20 mouse cellular contexts compared by ENCODE assay signal in genomic region chr4:46668620-46669019, GRCm38 (mm10). TPM values are rescaled to one million over a fixed set of nuclear protein-coding genes. Genes with fewer than 3 reads are reported as not detected.
DNase-seq lines count a peak whose midpoint lies in the region; ATAC-seq lines count a peak whose summit lies in the region.
"Had no signal": no experiment of that assay in that cellular context is flagged by ENCODE, and none has a peak within 500 bp of the region (broad histone marks: within the 10 kb centered on the region; RNA-seq: fewer than 3 reads in every experiment).

No protein-coding gene starts in this region.

- H3K9ac ChIP-seq in heart, embryonic 13.5 days = 0 out of 2 replicates have a peak overlapping the region, but pooled peaks have one; percentile 11
- H3K9ac ChIP-seq in midbrain, embryonic 15.5 days = no peak overlapping the region
- H3K9ac ChIP-seq: embryonic facial prominence, embryonic 13.5 days; hindbrain, embryonic 12.5 days had no signal

- no peak for DNase-seq in heart, postnatal 25 days (ENCODE audit: low spot score)
- no peak for DNase-seq in midbrain, embryonic 10.5 days (ENCODE audit: low spot score)
- peak; percentile 77 for DNase-seq in R1 (ENCODE audit: low read depth, low spot score)
- no peak for DNase-seq in cerebellum, adult 9-10 months
- DNase-seq: adrenal gland, postnatal 10 days; cerebellum, postnatal 14 days; gastrocnemius, adult 2 months; kidney, adult 11 months; kidney, postnatal 36 days; layer of hippocampus, postnatal 36 days; lung, postnatal 4 days; right cerebral cortex, postnatal 25 days; thymus, adult 2 months had no signal

- intact Hi-C loops in heart, postnatal 25 days (cut with DNase I) = no loop called here

- H3K4me3 ChIP-seq in heart, embryonic 13.5 days = no peak overlapping the region
- H3K4me3 ChIP-seq in midbrain, embryonic 10.5 days = no peak overlapping the region
- no peak overlapping the region for H3K4me3 ChIP-seq in midbrain, embryonic 15.5 days
- H3K4me3 ChIP-seq: embryonic facial prominence, embryonic 13.5 days; gastrocnemius, adult 2 months; hindbrain, embryonic 12.5 days; myocyte had no signal

- H3K36me3 ChIP-seq in heart, embryonic 13.5 days = no peaks in the 10 kb centered on the region
- H3K36me3 ChIP-seq in midbrain, embryonic 10.5 days = no peaks in the 10 kb centered on the region
- H3K36me3 ChIP-seq in midbrain, embryonic 15.5 days (replicated peaks) = peaks cover 7% of the 10 kb centered on the region; the same call in 1 of the 2 replicates
- H3K36me3 ChIP-seq: embryonic facial prominence, embryonic 13.5 days had no signal

- H3K27ac ChIP-seq in heart, embryonic 13.5 days (replicated peaks) = peak overlapping the region; percentile 78
- H3K27ac ChIP-seq in midbrain, embryonic 10.5 days (replicated peaks) = 0 out of 2 replicates have a peak overlapping the region, but pooled peaks have one; percentile 13
- no peak overlapping the region for H3K27ac ChIP-seq in midbrain, embryonic 15.5 days
- H3K27ac ChIP-seq: embryonic facial prominence, embryonic 13.5 days; gastrocnemius, adult 2 months; hindbrain, embryonic 12.5 days had no signal

- no peaks in the 10 kb centered on the region for H3K27me3 ChIP-seq in heart, embryonic 13.5 days (replicated peaks)
- 0 out of 2 replicates have a peak, but pooled peaks cover under 1% of the 10 kb centered on the region for H3K27me3 ChIP-seq in midbrain, embryonic 10.5 days (ENCODE audit: low read depth, poor library complexity, severe bottlenecking)
- H3K27me3 ChIP-seq in midbrain, embryonic 15.5 days (replicated peaks) = 0 out of 2 replicates have a peak, but pooled peaks cover 3% of the 10 kb centered on the region
- H3K27me3 ChIP-seq: embryonic facial prominence, embryonic 13.5 days; hindbrain, embryonic 12.5 days had no signal

- H3K4me2 ChIP-seq in heart, embryonic 13.5 days = peak overlapping the region; percentile 39
- no peak overlapping the region for H3K4me2 ChIP-seq in midbrain, embryonic 15.5 days
- H3K4me2 ChIP-seq: embryonic facial prominence, embryonic 13.5 days; hindbrain, embryonic 12.5 days had no signal

- WGBS in heart, embryonic 13.5 days = 42% methylated on average over 11 of the region's 11 CpGs
- WGBS in midbrain, embryonic 10.5 days = 79% methylated on average over 11 of the region's 11 CpGs
- 60% methylated on average over 11 of the region's 11 CpGs for WGBS in midbrain, embryonic 15.5 days

- H3K9me3 ChIP-seq in heart, embryonic 13.5 days = no peaks in the 10 kb centered on the region
- H3K9me3 ChIP-seq in midbrain, embryonic 10.5 days (replicated peaks) = no peaks in the 10 kb centered on the region
- H3K9me3 ChIP-seq in midbrain, embryonic 15.5 days = no peaks in the 10 kb centered on the region
- H3K9me3 ChIP-seq: embryonic facial prominence, embryonic 13.5 days; hindbrain, embryonic 12.5 days had no signal

- no peak for ATAC-seq in heart, embryonic 13.5 days (ENCODE audit: extremely low read depth, insufficient number of reproducible peaks, low FRiP score, low TSS enrichment)
- no peak for ATAC-seq in midbrain, embryonic 15.5 days (replicated peaks)
- ATAC-seq in megakaryocyte progenitor cell, adult 5-6 weeks (replicated peaks; ENCODE audit: poor library complexity) = peak; percentile 76
- no peak for ATAC-seq in CD4-positive, CD25-positive, alpha-beta regulatory T cell, adult 4 months

- H3K4me1 ChIP-seq in heart, embryonic 13.5 days = peaks cover 40% of the 10 kb centered on the region
- peaks cover 38% of the 10 kb centered on the region for H3K4me1 ChIP-seq in midbrain, embryonic 10.5 days
- peaks cover 8% of the 10 kb centered on the region; the same call in 1 of the 2 replicates for H3K4me1 ChIP-seq in midbrain, embryonic 15.5 days

RNA-seq across cellular contexts. Expression of gene Tbc1d2, which starts 18.6 kb away (rescaled TPM):
- polyA plus RNA-seq in heart, embryonic 13.5 days (2015; fragmentation: Nextera tagmentation; extraction: Ambion mirVana) = 0.55 and 0.63 TPM in 2 replicates
- total RNA-seq in heart, postnatal 25 days (2021) = 1 to 10 TPM; 1.2 to 1.5 TPM
- 0.65 and 0.76 TPM in 2 replicates for polyA plus RNA-seq in midbrain, embryonic 10.5 days (2016; fragmentation: Nextera tagmentation; extraction: Ambion mirVana)
- 0.61 and 0.88 TPM in 2 replicates for polyA plus RNA-seq in midbrain, embryonic 15.5 days (2015; fragmentation: Nextera tagmentation; extraction: Ambion mirVana)
- total RNA-seq in megakaryocyte progenitor cell, adult 5-6 weeks (2015) = 5.8 and 6.1 TPM in 2 replicates
- total RNA-seq in megakaryocyte progenitor cell, adult 5-6 weeks (2017) = 6.3 and 8.2 TPM in 2 replicates
- polyA plus RNA-seq in CD4-positive, CD25-positive, alpha-beta regulatory T cell, adult 4 months (2017; shearing (Covaris generic)) = under 1 TPM; 0.18 to 0.58 TPM
